Mouse (Mus musculus): ENCODE data around the gene Rplp1. TPM values are rescaled to one million over a fixed set of nuclear protein-coding genes. Genes with fewer than 3 reads are reported as not detected.

The Rplp1 gene
- total RNA-seq, 2 experiments from 2014 or later: 829 to 981 TPM

GRCm38 (mm10) chr9:61915393-61916005 lies 1.2 kb upstream of the Rplp1 start:
- ATAC-seq (replicated peaks; ENCODE audit: low FRiP score, poor library complexity, severe bottlenecking): no peak

DNA sequence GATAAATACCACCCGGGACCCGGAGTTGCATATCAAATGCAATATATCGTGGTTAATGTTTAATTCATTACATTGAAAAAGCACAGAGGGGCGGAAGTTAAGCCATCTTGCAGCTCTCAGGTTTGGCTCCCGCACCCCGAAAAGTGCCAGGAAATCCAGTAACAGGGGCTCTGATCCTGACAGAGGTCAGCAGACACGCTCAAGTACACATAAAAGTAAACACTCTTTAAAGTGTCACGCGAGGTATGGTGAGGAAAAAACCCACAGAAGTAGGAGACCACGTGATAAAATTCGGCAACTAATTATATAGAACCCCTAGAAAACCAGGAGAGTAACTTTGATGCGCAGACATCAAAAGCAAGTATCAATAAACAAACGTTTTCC lies 567 bp upstream of the Rplp1 start:
- ATAC-seq (replicated peaks; ENCODE audit: low FRiP score, poor library complexity, severe bottlenecking): no peak

DNA sequence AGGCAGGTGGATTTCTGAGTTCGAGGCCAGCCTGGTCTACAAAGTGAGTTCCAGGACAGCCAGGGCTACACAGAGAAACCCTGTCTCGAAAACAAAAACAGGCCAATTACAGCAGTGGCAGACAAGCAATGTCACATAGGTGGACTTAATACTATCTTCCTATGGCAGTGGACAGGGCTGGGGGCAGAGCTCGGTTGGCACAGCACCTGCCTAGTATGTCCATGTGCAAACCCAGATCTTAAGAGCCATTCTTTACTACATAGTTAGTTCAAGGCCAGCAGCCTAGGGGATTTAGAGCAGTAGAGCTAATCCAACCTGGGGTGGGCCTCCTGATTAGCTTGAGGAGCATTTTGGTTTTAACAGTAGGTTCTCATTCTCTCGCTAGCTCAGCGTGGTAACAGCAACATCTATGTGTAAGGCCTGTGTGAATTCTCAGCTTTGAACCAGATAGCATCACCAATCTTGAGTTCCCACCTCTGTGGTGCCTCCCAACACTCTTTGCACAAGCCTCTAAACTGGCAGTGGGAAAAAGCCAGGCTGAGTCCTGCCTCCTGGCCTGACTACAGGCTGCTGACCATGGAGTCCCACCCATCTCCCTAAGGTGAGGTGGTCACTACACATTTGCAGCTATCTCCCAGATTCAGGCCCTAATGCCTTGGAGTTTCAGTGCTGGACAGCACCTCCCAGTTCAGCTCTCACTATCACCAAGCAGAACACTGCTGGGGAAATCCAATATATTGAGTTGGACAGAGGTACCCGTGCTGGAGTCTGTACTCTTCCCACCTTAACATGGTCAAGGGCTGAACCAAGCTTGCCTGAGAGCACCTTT lies 2.8 kb downstream of the Rplp1 start:
- no peak for ATAC-seq (replicated peaks; ENCODE audit: low FRiP score, poor library complexity, severe bottlenecking)

GRCm38 (mm10) chr9:61910526-61911256 lies 3.7 kb downstream of the Rplp1 start:
- ATAC-seq (replicated peaks; ENCODE audit: low FRiP score, poor library complexity, severe bottlenecking): no peak

- no peak for ATAC-seq (replicated peaks; ENCODE audit: low FRiP score, poor library complexity, severe bottlenecking)
These were observed 4.7 kb downstream of the Rplp1 start for GRCm38 (mm10) chr9:61909633-61910032.

DNA sequence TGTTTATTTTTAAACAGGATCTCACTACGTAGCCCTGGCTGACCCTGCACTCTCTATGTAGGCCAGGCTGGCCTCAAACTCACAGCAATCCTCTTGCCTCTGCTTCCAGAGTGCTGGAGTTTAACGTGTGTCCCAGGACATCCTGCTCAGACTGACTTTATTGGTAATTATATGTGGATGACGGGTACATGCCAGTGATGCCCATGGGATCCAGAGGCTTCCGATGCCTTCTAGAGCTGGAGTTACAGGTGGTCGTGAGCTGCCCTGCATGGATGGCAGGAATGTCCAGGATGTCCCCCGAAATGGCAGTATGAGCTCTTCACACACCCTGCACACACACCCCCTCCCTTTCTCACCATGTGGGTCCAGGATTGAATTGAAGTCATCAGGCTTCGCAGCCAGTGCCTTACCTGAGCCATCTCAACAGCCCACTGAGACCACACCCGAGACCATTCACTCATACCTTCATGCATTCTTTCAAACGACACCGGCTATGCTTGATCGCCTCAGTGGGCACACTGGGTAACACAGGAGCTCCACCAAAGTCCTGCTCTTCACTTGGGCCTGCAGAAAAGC lies 5.4 kb downstream of the Rplp1 start:
- no peak for ATAC-seq (replicated peaks; ENCODE audit: low FRiP score, poor library complexity, severe bottlenecking)

DNA sequence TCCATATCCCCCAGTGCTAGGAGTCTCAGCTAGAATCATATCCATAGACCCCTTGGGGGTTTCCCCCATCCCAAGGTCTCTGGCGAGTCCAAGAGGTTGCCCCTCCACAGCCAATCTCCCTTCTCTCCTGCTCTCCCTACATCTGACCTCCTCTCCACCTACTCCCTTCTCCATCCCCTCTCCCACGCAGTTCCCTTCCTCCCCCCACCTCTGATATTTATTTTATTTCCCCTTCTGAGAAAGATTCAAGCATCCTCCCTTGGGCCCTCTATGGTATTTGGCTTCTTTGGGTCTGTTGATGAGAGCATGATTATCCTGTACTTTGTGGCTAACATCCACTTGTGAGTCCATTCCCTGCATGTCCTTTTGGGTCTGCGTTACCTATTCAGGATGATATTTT lies 6.0 kb downstream of the Rplp1 start:
- no peak for ATAC-seq (replicated peaks; ENCODE audit: low FRiP score, poor library complexity, severe bottlenecking)

GRCm38 (mm10) chr9:61907621-61908295 lies 6.6 kb downstream of the Rplp1 start:
- no peak for ATAC-seq (replicated peaks; ENCODE audit: low FRiP score, poor library complexity, severe bottlenecking)

GRCm38 (mm10) chr9:61906912-61907311 lies 7.4 kb downstream of the Rplp1 start:
- ATAC-seq (replicated peaks; ENCODE audit: low FRiP score, poor library complexity, severe bottlenecking): peak; percentile 75

DNA sequence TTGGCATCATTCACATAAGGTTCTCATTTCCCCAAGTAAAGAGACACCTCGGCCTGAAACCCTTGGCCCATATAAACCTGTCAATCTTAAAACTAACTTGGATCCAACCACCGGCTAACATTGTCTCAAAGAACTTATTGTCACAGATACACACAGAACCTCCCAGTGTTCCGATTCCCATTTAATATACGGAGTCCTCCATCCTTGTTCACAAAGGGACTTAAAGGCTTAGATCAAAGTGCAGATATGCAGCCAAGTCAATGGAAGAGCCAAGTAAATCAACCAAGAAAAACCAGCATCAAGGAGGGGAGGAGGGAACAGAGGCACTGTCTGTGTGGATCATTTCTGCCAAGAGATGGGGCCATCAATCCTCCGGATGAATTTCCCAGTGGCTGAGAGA lies 8.8 kb downstream of the Rplp1 start:
- ATAC-seq (replicated peaks; ENCODE audit: low FRiP score, poor library complexity, severe bottlenecking): no peak

DNA sequence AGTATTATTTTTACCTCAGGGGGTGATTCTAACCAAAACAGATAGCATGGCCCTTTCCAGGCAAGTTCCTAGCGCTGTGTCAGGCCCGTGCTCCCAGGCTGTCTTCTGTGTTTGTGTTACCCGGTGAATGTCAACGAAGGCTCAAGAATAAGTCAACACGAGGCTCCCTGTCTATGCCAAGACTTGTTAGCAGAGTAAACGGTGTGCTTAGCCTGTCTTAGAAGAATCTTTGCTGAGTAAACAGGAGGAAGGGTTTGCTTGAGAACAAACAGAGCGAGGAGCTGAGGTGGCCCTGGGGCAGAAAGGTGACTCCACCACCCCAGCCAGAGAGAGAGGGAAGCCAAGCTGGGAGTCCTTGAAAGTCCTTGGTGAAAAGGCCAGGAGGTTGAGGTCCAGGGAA lies 10.1 kb downstream of the Rplp1 start:
- ATAC-seq (replicated peaks; ENCODE audit: low FRiP score, poor library complexity, severe bottlenecking): no peak

DNA sequence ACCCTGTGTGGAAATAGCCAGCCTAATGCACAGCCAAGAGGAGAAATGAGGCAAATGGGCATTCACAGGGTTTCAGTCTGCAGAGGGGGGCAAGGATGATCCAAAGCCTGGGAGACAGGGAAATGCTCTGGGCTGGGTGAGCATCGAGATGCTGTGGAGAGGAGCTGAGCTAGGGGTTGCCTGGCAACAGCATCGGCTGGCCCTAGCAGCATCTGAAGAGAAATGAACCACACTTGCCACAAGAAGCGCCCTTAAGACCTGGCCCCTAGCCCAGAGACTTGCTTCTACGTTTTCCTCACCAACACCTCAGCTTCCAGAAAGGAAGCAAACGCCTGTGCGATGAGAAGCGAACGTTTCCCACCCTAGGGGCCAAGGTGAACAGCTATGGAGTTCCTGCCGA lies 11.9 kb downstream of the Rplp1 start:
- ATAC-seq (replicated peaks; ENCODE audit: low FRiP score, poor library complexity, severe bottlenecking): no peak

- no peak for ATAC-seq (replicated peaks; ENCODE audit: low FRiP score, poor library complexity, severe bottlenecking)
These were observed 12.8 kb downstream of the Rplp1 start for GRCm38 (mm10) chr9:61901574-61901973.

GRCm38 (mm10) chr9:61899804-61900203 lies 14.5 kb downstream of the Rplp1 start:
- ATAC-seq (replicated peaks; ENCODE audit: low FRiP score, poor library complexity, severe bottlenecking): peak; percentile 83

GRCm38 (mm10) chr9:61898401-61898800 lies 15.9 kb downstream of the Rplp1 start:
- 0 out of 2 replicates have a peak, but pooled peaks have one; percentile 48 for ATAC-seq (replicated peaks; ENCODE audit: low FRiP score, poor library complexity, severe bottlenecking)

GRCm38 (mm10) chr9:61895014-61895413 lies 19.3 kb downstream of the Rplp1 start:
- ATAC-seq (replicated peaks; ENCODE audit: low FRiP score, poor library complexity, severe bottlenecking): no peak

DNA sequence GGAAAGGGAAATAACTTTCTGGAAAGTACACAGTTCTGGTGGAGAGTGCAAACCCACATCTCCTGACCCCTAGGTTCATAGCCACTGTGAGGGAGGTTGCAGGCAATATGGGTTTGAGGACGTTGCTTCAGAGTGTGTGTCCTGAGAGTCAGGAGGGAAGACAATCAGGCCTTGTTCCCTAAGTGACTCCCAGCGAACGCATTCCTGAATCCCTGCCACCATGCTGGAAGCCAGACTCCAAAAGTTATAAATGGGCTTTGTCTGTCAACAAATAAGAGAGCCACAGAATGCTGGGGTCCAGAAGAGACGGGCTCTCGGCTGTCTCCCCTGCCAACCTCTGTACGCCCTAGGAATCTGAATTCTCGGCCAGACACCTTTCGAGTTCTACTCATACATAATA lies 24.5 kb downstream of the Rplp1 start:
- no peak for ATAC-seq (replicated peaks; ENCODE audit: low FRiP score, poor library complexity, severe bottlenecking)

- no peak for ATAC-seq (replicated peaks; ENCODE audit: low FRiP score, poor library complexity, severe bottlenecking)
These were observed 26.5 kb downstream of the Rplp1 start for GRCm38 (mm10) chr9:61887661-61888379.

DNA sequence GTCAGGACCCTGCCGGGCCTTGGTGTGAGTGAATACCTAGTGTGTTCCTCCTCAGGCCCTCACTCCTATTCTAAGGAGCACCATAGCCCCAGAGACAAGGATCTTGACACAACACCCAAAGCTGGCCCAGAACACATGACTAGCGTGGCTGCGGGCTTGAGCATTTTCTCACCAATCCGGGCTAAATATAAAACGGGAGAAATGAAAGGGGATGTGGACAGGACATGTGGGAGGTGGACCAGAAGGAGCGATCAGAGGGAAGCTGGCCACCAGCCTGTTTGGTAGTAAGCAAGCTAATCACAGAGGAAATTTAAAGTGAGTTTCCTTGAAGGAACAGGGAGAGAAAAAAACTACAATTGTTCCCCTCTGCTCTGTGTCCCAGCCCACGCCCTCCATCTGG lies 28.4 kb downstream of the Rplp1 start:
- ATAC-seq (replicated peaks; ENCODE audit: low FRiP score, poor library complexity, severe bottlenecking): no peak
